Mouse (Mus musculus) MEL (cell line): ENCODE data around the gene Cry2.

ENCODE experiments used
- CHD2 ChIP-seq: IDR thresholded peaks from 2 replicates; pipeline ENCODE4 v1.6.1; 2011; ENCODE audit warnings: low read length, improper control_type of control experiment
- CTCF ChIP-seq, 3 experiments: IDR thresholded peaks in 2 of 3; conservative IDR thresholded peaks in 1 of 3; 2 replicates each; pipeline ENCODE4 v1.5.1; 2011 to 2012; ENCODE audit warnings: low read length in 3 of 3, low read depth in 2 of 3, mild to moderate bottlenecking in 2 of 3, improper control_type of control experiment in 1 of 3, inconsistent platforms in 1 of 3, mixed read lengths in 1 of 3, moderate library complexity in 1 of 3; ENCODE audit not compliant: control insufficient read depth in 1 of 3, insufficient read depth in 1 of 3, poor library complexity in 1 of 3, severe bottlenecking in 1 of 3
- EP300 ChIP-seq, 2 experiments: IDR thresholded peaks; 2 replicates each; pipeline ENCODE4 v1.6.1; 2011; ENCODE audit warnings: improper control_type of control experiment in 2 of 2, low read length in 2 of 2, low read depth in 1 of 2, mild to moderate bottlenecking in 1 of 2
- HCFC1 ChIP-seq: IDR thresholded peaks from 2 replicates; pipeline ENCODE4 v1.6.1; 2012; ENCODE audit warnings: low read depth, mild to moderate bottlenecking, inconsistent platforms, low read length, improper control_type of control experiment, moderate library complexity
- KAT2A ChIP-seq: conservative IDR thresholded peaks from 2 replicates; pipeline ENCODE4 v1.6.1; 2012; ENCODE audit warnings: low read depth, low read length, improper control_type of control experiment, inconsistent platforms
- MAX ChIP-seq: IDR thresholded peaks from 2 replicates; pipeline ENCODE4 v1.6.1; 2011; ENCODE audit warnings: low read length, improper control_type of control experiment
- POLR2A ChIP-seq, 2 experiments: IDR thresholded peaks; 2 replicates each; pipeline ENCODE4 v1.6.1; 2011 to 2012; ENCODE audit warnings: low read length in 2 of 2, mild to moderate bottlenecking in 2 of 2, control low read depth in 1 of 2, improper control_type of control experiment in 1 of 2, low read depth in 1 of 2, moderate library complexity in 1 of 2; ENCODE audit not compliant: control insufficient read depth in 1 of 2, insufficient read depth in 1 of 2, poor library complexity in 1 of 2
- POLR2AphosphoS5 ChIP-seq: IDR thresholded peaks from 2 replicates; pipeline ENCODE4 v1.6.1; 2012; ENCODE audit warnings: low read depth, borderline replicate concordance, mild to moderate bottlenecking, inconsistent platforms, low read length, moderate library complexity, mixed read lengths
- RCOR1 ChIP-seq: IDR thresholded peaks from 2 replicates; pipeline ENCODE4 v1.6.1; 2012; ENCODE audit warnings: low read depth, mild to moderate bottlenecking, inconsistent platforms, low read length, improper control_type of control experiment
- UBTF ChIP-seq: IDR thresholded peaks from 2 replicates; pipeline ENCODE4 v1.6.1; 2012; ENCODE audit warnings: low read depth, mild to moderate bottlenecking, inconsistent platforms, low read length, improper control_type of control experiment, moderate library complexity, borderline replicate concordance; ENCODE audit not compliant: insufficient read depth
- USF1 ChIP-seq: IDR thresholded peaks from 2 replicates; pipeline ENCODE4 v1.6.1; 2014; ENCODE audit warnings: low read depth, mild to moderate bottlenecking, inconsistent platforms, low read length, improper control_type of control experiment, moderate library complexity

GRCm38 (mm10) chr2:92373437-92373813, 60.4 kb downstream of the Cry2 start:
- TF ChIP-seq USF1: no peak
- TF ChIP-seq EP300 (IDR thresholded peaks at IDR 0.05; ENCODE audit: low read depth in 1 of 2, low read length in 2 of 2): no peak
- no peak for TF ChIP-seq KAT2A
- no peak for TF ChIP-seq POLR2A (IDR thresholded peaks at IDR 0.05; ENCODE audit: control insufficient read depth in 1 of 2, insufficient read depth in 1 of 2, low read depth in 1 of 2, low read length in 2 of 2, poor library complexity in 1 of 2)
- no peak for TF ChIP-seq POLR2AphosphoS5
- no peak for TF ChIP-seq UBTF
- TF ChIP-seq RCOR1: no peak
- no peak for TF ChIP-seq CTCF (IDR thresholded peaks at IDR 0.05 in 2 of 3, conservative IDR thresholded peaks at IDR 0.05 in 1 of 3; ENCODE audit: control insufficient read depth in 1 of 3, insufficient read depth in 1 of 3, low read depth in 2 of 3, low read length in 3 of 3, poor library complexity in 1 of 3, severe bottlenecking in 1 of 3)
- TF ChIP-seq CHD2: no peak
- TF ChIP-seq MAX: no peak
- no peak for TF ChIP-seq HCFC1
